Mouse (Mus musculus) brown adipose tissue, adult 24 weeks (tissue): ENCODE measurements around the gene Zfp879. TPM values are rescaled to one million over a fixed set of nuclear protein-coding genes. Genes with fewer than 3 reads are reported as not detected.

Experiments used
- H3K27ac ChIP-seq: fragments of 200-500 bp; replicated peaks from 2 replicates; pipeline ENCODE4 v1.5.1; 2012; ENCODE audit warnings: low read depth, mild to moderate bottlenecking, low read length
- H3K4me1 ChIP-seq: fragments of 200-500 bp; 2 replicates; pipeline ENCODE4 v1.6.1; 2012; ENCODE audit warnings: low read length, mixed read lengths; ENCODE audit not compliant: control insufficient read depth, insufficient read depth, insufficient read length
- H3K4me3 ChIP-seq: fragments of 200-500 bp; 2 replicates; pipeline ENCODE4 v1.5.1; 2012; ENCODE audit warnings: low read depth, mild to moderate bottlenecking, low read length, moderate library complexity; ENCODE audit not compliant: insufficient read depth
- polyA plus RNA-seq: library from polyadenylated mRNA; stranded (reverse); fragments of >200 nt; gene quantifications from 2 replicates; pipeline ENCODE4 v1.2.4, GENCODE M21; 2012; ENCODE audit not compliant: missing spikeins, insufficient read depth, insufficient read length

The Zfp879 gene
- 0.71 and 1.1 TPM in 2 replicates for polyA plus RNA-seq

- peak within 1 kb of the TSS; percentile 62 for H3K4me3 ChIP-seq
- no peak within 1 kb of the TSS for H3K27ac ChIP-seq
- no peaks in the 10 kb centered on the region for H3K4me1 ChIP-seq
Observed at GRCm38 (mm10) chr11:50841023-50841735, at the start of gene Zfp879. Zfp879 (minus strand) TSS chr11:50841552.

GRCm38 (mm10) chr11:50887390-50888128, 46.2 kb upstream of the Zfp879 start, which contains the start of gene Zfp454:
Zfp454 (minus strand) TSS chr11:50887651.
- peak within 1 kb of the TSS; percentile 56 for H3K4me3 ChIP-seq
- no peak within 1 kb of the TSS for H3K27ac ChIP-seq
- no peaks in the 10 kb centered on the region for H3K4me1 ChIP-seq

- no peak overlapping the region for H3K27ac ChIP-seq
- H3K4me1 ChIP-seq: no peaks in the 10 kb centered on the region
- peak overlapping the region; percentile 56 for H3K4me3 ChIP-seq
Observed at GRCm38 (mm10) chr11:50886933-50887293, 45.6 kb upstream of the Zfp879 start.

- Histone ChIP-seq H3K27ac (no peak overlapping the region), H3K4me1 (no peaks in the 10 kb centered on the region), H3K4me3 (peak overlapping the region; percentile 56)
Observed at GRCm38 (mm10) chr11:50886231-50886932, 45.0 kb upstream of the Zfp879 start.

GRCm38 (mm10) chr11:50883756-50884155, 42.4 kb upstream of the Zfp879 start:
- H3K4me1 ChIP-seq: no peaks in the 10 kb centered on the region
- H3K4me3 ChIP-seq: no peak overlapping the region
- no peak overlapping the region for H3K27ac ChIP-seq

- no peak overlapping the region for H3K4me3 ChIP-seq
- H3K4me1 ChIP-seq: no peaks in the 10 kb centered on the region
- H3K27ac ChIP-seq: no peak overlapping the region
Observed at GRCm38 (mm10) chr11:50878641-50879040, 37.3 kb upstream of the Zfp879 start.

- H3K4me1 ChIP-seq: peaks cover 2% of the 10 kb centered on the region; the same call in 1 of the 2 replicates
- no peak overlapping the region for H3K27ac ChIP-seq
- peak overlapping the region; percentile 32 for H3K4me3 ChIP-seq
Observed at GRCm38 (mm10) chr11:50850989-50851601, 9.7 kb upstream of the Zfp879 start.

GRCm38 (mm10) chr11:50850177-50850735, 8.9 kb upstream of the Zfp879 start, which contains the start of gene Grm6:
Grm6 (plus strand) TSS chr11:50850685.
- H3K27ac ChIP-seq: no peak within 1 kb of the TSS
- peak within 1 kb of the TSS; percentile 32 for H3K4me3 ChIP-seq
- peaks cover 2% of the 10 kb centered on the region; the same call in 1 of the 2 replicates for H3K4me1 ChIP-seq

GRCm38 (mm10) chr11:50849310-50849709, 8.0 kb upstream of the Zfp879 start:
- Histone ChIP-seq H3K27ac (no peak overlapping the region), H3K4me1 (peaks cover 2% of the 10 kb centered on the region; the same call in 1 of the 2 replicates), H3K4me3 (no peak overlapping the region)

- H3K4me3 ChIP-seq: no peak overlapping the region
- no peak overlapping the region for H3K27ac ChIP-seq
- H3K4me1 ChIP-seq: peaks cover 2% of the 10 kb centered on the region; the same call in 1 of the 2 replicates
Observed at GRCm38 (mm10) chr11:50848520-50849137, 7.3 kb upstream of the Zfp879 start.

- Histone ChIP-seq H3K4me1 (peaks cover 2% of the 10 kb centered on the region; the same call in 1 of the 2 replicates), H3K4me3 (no peak overlapping the region)
Observed at GRCm38 (mm10) chr11:50847047-50847446, 5.7 kb upstream of the Zfp879 start.

GRCm38 (mm10) chr11:50845951-50846350, 4.6 kb upstream of the Zfp879 start:
- no peak overlapping the region for H3K27ac ChIP-seq
- H3K4me3 ChIP-seq: no peak overlapping the region
- peaks cover 2% of the 10 kb centered on the region; the same call in 1 of the 2 replicates for H3K4me1 ChIP-seq

More at GRCm38 (mm10) chr11:50847047-50847446, 5.7 kb upstream of the Zfp879 start:
- no peak overlapping the region for H3K27ac ChIP-seq

- Histone ChIP-seq H3K4me1 (no peaks in the 10 kb centered on the region), H3K27ac (no peak overlapping the region), H3K4me3 (no peak overlapping the region)
Observed at GRCm38 (mm10) chr11:50835727-50836126, 5.6 kb downstream of the Zfp879 start.
